Mouse (Mus musculus): ENCODE data around the gene Etfa. TPM values are rescaled to one million over a fixed set of nuclear protein-coding genes. Genes with fewer than 3 reads are reported as not detected.
A peak's percentile ranks its signal among the peaks of the same experiment; 100 is the strongest.

Gene Etfa
- total RNA-seq, 2 experiments from 2014 or later: 418 to 565 TPM

DNA sequence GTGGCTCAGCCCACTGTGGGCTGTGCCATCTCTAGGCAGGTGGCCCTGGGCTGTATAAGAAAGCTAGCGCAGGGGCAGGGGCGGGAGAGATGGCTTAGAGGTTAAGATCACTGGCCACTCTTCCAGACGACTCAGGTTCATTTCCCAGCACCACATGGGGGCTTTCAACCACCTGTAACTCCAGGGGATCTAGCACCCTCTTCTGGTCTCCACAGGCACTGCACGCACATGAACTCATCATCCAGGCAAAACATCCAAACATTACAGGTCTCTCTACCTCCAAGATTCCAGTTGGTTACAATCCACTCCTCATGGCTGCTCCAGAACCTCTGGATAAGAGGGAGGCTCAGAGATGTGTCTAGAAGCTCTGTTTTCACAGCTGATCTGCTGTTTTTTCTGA, 13.7 kb upstream of the Etfa start:
- peak in 1 of 2 experiments; percentile 27 for DNase-seq

DNA sequence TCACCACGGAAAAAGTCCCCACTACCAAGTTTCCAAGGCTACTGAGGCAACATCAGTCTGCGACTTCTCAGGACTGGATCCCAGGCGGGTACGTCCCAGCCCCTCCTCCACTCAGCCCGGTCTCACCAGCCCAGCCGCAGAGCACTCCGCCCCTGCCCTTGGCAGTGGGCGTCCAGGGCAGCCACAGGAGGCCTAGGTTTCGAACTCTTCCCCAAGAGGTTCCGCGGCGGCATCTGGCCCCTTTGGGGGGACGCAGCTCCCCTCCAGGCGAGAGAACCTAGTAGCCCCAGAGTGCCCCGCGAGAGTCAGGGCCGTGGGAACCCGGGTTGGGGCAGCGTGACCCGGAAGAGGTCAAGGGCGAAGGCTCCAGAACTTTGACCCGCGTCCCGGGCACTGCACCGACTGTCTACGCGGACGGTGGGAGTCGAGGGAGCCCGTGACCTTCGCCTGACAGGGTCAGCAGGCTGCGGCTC, 486 bp downstream of the Etfa start:
- peak; percentile 72 to 81 for DNase-seq

DNA sequence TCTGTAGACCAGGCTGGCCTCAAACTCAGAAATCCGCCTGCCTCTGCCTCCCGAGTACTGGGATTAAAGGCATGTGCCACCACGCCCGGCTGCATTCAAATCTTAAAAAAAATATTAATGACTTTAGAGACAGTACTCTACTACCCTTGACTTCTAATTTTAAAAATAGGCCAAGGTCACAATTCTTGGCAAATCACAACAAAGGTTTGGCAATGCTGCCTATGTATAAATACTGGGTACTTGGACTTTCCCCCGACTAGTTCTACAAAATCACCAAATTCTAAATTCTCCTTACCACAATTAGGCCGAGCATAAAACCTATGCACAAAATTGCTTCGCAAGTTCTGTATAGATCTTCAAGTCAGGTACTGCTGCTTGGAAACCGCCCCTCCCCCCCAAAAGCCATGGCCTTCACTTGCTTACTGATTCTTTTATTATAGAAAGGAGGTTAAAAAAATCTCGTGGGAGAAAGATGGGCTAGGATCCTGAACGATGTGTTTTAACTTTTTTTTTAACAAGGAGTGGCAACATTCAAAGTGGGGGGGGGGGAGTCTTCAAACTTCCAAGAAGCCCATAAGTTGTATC, 1.3 kb downstream of the Etfa start:
- peak; percentile 30 to 35 for DNase-seq

DNA sequence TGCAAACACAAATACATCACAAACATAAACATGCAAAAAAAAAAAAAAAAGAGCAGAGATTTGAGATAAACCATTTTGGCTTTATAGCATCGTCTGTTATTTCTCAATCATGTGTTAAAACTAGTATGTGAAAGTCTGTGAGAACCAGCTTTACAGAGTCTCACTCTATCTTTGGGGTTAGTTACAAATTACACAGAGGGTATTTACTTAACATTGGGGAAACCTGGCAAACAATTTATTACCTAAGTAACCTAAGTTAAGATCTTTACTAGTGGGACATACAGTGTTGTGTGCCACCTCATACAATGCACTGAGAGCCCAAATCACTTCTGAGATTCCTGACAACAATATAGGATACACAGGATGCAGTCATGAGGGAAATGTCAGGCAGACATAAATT, 2.3 kb downstream of the Etfa start:
- DNase-seq: no peak

DNA sequence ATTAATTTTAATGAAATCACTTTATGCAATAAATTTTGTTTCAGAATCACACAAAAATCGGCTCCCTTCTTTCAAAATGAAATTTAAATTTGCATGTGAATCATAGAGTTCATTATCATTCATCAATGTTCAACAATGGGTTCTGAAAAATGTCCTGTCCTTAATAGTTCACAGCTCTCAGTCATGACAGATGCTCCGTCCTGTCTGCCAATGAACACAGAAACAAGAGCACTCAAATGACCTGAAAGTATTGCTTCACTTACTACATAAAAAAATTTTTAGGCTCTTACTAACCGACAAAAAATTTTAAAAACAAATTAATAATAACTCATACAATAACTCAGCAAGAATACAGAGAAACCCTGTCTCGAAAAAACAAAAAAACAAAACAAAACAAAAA, 3.3 kb downstream of the Etfa start:
- DNase-seq: no peak

DNA sequence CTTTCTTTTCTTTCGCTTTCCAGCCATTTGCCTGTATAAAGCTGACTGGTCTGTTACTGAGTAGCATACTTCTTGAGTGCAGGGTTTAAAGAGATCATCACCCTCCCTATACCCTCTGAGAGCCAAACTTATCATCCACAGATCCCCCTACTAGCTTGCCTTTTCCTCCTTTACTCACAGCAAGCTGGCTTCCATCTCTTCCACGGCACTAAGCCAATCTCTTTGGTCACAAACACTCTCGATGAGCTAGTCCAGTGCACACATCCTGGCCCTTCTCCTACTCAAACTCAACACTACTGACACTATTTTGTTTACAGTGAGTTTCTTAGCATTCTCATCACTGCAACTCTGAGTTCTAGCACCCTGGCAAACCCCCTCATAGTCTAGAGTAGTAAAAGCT, 4.1 kb downstream of the Etfa start:
- no peak for DNase-seq

DNA sequence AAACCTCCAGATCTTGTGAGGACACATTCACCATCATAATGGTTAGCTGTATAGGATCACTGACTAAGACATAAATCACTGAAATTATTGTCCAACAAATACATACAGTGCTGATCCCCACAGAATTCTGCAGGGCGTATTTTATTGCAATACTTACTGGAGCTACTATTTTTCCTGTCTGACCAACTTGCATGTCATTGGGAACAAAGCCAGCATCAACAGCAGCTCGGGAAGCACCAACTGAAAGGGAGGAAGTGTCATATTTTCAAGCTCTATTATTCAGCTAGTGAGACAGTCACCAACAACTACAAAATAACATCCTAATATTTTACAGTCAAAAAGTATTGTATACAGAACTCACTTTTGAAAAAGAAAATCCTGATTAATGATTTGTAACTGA, 29.9 kb downstream of the Etfa start:
- peak; percentile 31 to 33 for DNase-seq

DNA sequence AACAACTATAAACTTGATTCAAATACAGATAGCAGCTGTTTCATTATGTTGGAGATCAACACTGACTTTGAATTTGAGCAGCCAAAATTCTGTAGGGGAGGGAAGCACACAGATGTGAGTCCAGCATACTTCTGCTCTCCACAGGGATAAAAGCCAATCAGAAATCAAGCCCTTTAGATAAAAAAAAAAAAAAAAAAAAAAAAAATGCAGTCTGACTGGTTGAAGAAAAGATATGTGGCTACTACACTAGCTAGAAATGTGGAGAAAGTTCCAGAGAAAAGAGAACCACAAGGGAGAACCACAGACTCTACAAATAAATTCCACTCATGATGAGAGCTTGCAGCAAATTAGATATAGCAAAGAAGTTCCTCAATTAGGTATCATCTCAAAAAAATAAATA, 33.3 kb downstream of the Etfa start:
- DNase-seq: no peak

DNA sequence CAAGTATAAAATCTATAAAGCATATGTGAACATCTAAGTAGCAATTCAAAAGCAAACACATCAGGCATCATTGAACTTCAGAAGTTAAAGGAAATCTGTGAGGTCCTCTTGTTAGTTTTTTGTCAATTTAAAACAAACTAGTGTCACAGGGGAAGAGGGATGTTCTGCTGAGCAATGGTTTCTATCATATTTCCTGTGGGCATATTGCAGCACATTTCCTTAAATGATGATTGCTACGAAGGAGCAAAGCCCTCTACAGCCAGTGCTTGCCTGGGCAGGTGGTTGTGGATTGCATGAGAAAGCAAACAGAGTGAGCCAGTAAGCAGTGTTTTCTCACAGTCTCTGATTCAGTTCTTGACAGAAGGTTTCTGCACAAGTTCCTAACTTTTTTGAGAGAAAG, 36.0 kb downstream of the Etfa start:
- no peak for DNase-seq

DNA sequence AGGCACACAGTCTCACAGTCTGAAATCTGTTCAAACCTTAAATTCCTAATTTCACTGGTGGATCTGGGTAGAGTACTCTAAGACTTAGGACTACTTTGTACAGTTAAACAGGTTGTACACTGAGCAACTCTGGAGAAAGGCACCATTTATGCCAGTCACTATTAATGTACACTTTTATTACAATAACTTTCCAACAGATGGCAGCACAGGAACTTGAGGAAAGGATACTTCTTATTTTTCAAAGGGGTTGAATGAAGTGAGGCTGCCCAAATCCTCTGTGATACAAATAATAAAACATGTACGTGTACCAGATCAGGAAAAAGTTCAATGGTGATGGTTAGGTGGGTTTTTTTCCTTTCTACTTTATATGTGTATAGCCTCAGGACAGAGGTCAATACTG, 43.6 kb downstream of the Etfa start:
- no peak for DNase-seq

DNA sequence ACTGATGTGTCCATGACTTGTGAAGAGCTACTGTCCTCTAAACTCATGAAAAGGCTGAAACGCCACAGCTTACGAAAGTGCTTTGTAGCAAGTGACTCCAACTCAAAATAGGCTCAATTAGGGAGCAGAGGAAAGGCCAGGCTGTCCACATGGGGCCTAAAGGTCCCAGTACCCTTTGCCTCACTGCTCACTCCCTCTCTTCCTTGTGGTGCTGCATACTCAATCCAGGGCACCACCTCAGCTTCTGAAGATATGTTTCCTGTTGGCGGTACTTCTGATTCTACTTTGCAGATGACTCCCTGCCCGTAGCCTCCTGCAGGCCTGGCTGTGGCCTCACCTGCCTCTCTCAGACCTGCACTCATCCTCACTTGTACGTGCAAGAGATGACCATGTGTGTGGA, 58.7 kb downstream of the Etfa start:
- no peak for DNase-seq

DNA sequence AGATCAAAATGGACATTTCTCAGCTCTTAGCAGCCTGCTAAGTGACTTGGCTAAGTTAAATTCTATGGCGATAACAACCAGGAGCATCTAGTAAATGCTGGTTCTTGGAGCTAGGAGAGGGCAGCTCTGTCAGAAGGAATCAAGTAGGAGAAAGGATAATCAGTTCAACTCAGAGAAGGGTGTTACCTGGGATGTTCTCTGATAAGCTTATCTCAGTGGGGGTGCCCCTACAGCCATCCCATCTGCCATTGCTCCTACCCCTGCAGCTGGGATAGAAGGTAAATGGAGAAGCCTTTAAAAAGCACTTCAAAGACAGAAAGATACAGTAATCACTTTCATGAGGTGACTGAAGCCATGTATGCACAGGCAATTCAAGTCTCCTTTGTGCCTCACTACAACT, 59.1 kb downstream of the Etfa start:
- DNase-seq: no peak

DNA sequence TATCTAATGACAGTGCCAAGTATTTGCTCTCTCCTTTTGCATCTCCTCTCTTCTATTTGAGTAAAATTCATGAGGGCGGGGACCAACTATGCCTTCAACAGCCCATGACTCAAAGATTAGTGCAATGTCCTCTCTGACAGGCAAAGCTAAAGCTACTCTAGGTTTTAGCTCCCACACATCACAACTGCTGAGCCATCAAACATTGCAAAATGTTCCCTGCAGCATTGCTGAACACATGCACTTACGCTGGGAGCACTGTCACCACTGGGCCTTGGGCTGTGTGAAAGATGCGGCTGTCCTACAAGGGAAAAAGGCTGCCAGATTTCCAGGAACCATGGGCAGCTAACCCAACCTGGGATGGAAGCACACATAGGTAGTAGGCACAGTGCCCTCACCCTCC, 60.6 kb downstream of the Etfa start:
- peak in 1 of 2 experiments; percentile 4 for DNase-seq

DNA sequence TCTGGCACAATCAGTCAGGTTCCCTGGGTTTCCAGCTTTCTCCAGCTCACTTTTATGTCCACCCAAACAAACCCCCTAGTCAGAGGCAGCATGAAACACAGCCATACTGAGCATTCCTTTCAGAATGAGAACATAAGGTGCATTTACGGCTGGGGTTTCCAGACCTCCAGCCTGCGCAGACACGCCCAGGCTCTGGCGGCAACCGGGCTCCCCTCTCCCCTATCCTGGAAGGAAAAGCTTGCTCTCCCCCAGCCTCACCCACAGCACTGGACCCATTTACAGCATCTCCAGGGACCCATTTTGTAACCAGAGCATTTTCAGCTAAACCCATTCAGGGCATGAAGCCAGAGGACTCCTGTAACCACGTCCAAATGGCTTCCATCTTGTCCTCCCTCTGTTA, 62.0 kb downstream of the Etfa start:
- DNase-seq: no peak

DNA sequence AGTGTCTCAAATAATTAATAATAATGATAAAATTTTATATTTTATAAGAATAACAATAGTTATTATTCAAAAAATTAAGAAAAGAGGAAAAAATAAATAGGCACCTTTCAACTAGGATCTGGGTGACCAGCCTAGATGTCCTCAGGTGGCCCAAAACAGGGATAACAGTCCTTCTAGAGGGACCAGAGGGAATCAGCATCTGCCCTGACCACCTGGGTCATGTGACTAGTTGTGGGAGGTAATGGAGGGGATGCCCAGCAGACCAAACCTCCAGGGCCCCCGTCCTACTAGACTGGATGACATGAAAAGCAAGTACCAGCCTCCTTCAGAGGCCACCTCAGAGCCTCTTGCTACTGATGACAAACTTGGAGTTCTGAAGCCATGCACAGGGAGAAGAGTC, 62.9 kb downstream of the Etfa start:
- no peak for DNase-seq

DNA sequence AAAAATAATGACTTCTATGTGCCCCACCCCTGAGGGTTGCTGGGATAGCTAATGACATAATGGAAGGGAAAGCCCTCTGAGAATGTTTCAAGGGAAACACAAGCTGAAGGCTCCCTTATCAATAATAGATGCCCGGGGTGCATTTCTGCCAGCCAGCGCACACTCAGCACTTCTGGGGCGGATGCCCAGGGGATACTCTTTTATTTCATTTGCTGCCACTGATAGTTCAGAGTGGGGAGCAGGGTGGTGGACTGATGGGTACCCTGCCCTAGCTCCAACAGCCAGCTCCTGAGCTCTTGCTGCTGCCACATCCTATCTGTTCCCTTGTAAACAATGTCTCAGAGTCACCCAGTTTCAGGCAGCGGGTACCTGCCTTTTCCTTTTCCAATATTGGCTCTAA, 64.5 kb downstream of the Etfa start:
- DNase-seq: no peak

DNA sequence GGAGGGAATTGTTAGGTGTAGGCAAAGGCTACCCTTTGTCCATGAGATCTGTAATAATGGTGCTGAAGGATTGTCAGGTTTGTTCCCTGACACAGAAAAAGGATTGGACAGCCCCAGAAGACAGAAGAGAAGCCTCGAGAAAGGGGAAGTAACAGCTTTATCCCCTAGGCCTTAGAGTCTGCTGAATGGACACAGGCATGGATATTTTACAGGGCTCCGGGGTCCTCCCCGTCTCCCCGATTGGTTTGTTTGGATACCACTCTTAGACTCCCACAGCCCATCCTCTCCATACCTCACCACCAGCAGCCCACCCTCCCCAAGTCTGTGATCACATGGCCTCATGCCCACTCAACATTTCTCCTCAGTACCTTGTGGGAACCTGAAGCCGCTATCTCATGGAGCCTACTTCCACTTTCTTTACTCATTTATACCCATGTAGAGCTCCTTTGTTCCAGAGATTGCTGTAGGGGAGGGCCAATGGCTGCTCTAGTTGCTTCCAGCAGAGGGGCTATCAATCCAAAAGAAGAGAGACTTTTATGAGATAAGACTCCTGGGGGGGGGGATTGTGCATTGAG, 72.8 kb downstream of the Etfa start:
- no peak for DNase-seq

DNA sequence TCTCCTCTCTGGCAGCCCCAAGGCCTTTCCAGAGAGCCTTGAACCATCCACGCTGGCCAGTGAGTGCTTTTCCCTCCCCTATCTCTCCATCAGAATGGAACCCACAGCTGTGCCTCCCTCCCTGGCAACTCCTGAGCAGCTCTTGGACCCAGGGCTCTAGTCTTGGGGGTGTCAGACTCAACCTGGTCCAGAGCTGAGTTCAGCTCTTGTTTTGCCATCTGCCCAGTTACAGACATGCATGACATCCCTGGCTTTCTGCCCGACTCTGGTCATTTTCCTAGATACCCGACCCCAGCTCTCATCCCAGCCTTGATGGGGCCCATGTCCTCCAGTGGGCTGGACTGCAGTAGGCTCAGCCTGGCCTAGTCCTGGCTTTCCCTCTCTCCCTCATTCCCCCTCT, 73.6 kb downstream of the Etfa start:
- DNase-seq: peak in 1 of 2 experiments; percentile 11

DNA sequence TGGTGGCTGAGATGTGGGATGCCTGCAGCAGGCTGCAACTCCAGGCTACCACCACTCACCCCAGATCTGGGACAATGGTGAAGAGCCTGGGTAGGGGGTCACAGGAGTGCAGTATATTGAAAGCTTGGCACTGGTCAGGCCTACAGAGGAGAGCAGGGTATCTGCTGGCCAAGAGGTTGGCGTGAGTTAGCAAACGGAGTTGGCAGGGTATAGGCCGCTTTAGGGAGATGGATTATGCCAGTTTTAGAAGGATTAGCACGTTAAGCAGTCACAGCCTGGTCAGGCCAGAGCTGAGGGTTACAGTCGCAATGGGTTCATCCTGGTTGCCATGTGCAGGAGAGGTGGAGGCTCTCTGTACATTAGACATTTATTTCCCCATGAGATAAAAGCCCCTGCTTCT, 78.2 kb downstream of the Etfa start:
- no peak for DNase-seq

DNA sequence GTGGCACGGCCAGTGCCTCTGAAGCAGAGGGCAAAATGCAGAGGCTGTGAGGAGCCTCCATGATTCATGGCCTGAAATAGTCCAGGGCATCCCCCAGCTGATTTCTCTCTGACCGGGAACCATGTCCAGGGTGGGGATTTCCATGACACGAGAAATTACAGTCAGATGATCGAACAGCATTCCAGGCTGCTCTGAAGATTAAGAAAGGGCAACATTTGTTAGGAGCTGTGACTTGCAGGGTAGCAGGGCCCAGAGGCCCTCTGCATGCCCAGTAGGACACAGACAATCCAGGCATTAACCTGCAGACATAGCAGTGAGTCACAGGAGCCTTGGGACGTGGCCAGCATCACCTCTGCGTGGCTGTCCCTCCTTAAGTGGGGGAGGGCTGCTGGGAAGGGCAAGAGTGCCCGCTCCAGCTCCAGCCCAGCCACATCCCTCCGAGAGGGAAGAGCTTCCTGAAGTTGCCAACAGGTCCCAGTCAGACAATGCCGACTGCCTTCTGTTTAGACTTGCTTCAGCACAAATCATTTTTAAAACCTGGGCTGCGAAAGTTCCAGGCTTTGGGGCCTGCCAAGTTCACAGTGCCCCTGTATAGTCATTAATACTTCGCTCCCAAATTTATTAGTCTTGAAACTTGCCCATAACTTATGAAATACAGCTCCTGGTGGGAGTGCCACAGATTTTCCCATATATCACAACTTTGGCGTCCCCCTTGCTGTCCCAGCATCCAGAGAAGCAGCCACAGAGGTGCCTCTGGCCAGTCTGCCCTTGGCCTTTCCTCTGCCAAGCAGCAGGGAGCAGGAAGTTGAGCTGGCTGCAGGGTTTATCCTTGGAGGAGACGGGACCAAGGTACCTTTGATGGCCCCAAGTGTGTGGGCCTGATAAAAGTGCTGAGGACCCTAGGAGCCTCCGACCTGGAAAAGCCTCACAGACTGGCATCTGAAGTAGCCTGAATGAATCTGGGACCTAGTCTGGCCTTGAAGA, 79.4 kb downstream of the Etfa start:
- peak; percentile 53 to 59 for DNase-seq

DNA sequence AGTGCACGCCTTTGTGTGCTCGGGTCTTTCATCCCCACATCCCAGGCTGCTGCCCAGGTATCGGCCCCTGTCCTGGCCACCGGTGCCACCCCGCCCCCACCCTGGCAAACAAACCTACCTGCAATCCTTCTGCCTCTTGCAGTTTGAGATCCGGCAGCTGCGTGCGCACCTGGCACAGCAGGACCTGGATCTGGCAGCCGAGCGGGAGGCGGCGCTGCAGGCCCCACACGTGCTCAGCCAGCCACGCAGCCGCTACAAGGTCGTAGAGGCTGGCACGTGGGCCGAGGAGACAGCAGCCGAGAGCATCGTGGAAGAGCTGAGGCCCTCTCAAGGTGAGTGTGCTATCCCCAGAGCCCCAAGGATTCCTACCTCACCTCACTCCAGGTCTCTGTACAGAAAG, 81.9 kb downstream of the Etfa start:
- peak; percentile 54 to 57 for DNase-seq

DNA sequence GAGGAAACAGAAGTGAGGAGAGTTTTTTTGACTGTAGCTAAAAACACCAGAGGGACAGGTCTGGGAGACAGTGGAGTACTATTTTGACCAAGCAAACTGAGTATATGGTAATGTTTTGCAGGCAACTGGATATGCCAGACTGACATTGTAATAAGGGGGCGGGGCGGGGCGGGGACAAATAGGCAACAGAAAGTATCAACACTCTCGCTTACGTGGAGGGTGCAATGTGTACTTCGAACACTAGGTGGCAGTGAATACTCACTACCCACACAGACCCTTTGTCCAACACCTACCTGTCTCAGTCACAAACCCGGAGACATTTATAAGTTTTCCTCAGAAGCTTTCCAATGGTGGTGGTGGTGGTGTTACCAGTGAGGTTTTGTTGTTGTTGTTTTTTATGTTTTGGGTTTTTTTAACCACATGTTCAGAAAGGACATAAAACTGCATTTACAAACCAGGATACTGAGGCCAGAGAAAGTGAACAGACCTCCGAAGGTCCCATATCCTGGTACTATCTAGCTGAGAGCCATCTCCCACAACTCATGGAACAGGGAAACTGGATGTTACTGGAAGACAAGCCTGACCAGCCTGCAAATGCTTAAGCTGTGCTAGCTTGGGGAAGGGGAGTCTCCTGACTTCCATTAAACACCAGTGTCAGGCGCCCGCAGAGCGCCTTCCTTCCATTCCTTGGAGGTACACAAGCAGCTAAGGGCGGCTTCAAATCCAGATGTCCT, 82.6 kb downstream of the Etfa start:
- peak; percentile 61 to 68 for DNase-seq
